Mouse (Mus musculus): ENCODE results near the gene Idua. TPM values are rescaled to one million over a fixed set of nuclear protein-coding genes. Genes with fewer than 3 reads are reported as not detected.

Idua gene
- polyA plus RNA-seq, 1 experiment from 2014 or later = 10.1 TPM

Other genes with a start within 250 kb of the Idua start
- gene Atp5k, start 225.9 kb upstream of the Idua start, polyA plus RNA-seq (2014; fragmentation: Nextera tagmentation; extraction: Ambion mirVana) = 419 and 473 TPM in 2 replicates
- 0.12 TPM in 1 of 2 replicates, not detected in the other for gene Mfsd7a, start 211.4 kb upstream of the Idua start, polyA plus RNA-seq (2014; fragmentation: Nextera tagmentation; extraction: Ambion mirVana)
- gene Pcgf3, start 199.1 kb upstream of the Idua start, polyA plus RNA-seq (2014; fragmentation: Nextera tagmentation; extraction: Ambion mirVana) = 17.6 and 19.6 TPM in 2 replicates
- not detected in 2 replicates for gene Cplx1, start 110.3 kb upstream of the Idua start, polyA plus RNA-seq (2014; fragmentation: Nextera tagmentation; extraction: Ambion mirVana)
- gene Gak, start 30.6 kb upstream of the Idua start, polyA plus RNA-seq (2014; fragmentation: Nextera tagmentation; extraction: Ambion mirVana) = 55.0 and 55.6 TPM in 2 replicates
- gene Tmem175, start 30.6 kb upstream of the Idua start, polyA plus RNA-seq (2014; fragmentation: Nextera tagmentation; extraction: Ambion mirVana) = 24.7 and 30.4 TPM in 2 replicates
- 5.8 and 8.8 TPM in 2 replicates for gene Dgkq, start 9.3 kb downstream of the Idua start, polyA plus RNA-seq (2014; fragmentation: Nextera tagmentation; extraction: Ambion mirVana)
- 11.6 and 14.4 TPM in 2 replicates for gene Slc26a1, start 15.2 kb downstream of the Idua start, polyA plus RNA-seq (2014; fragmentation: Nextera tagmentation; extraction: Ambion mirVana)
- 21.3 and 22.1 TPM in 2 replicates for gene Fgfrl1, start 32.1 kb downstream of the Idua start, polyA plus RNA-seq (2014; fragmentation: Nextera tagmentation; extraction: Ambion mirVana)
- 2.4 and 3.2 TPM in 2 replicates for gene Rnf212, start 114.7 kb downstream of the Idua start, polyA plus RNA-seq (2014; fragmentation: Nextera tagmentation; extraction: Ambion mirVana)
- gene Tmed11, start 135.0 kb downstream of the Idua start, polyA plus RNA-seq (2014; fragmentation: Nextera tagmentation; extraction: Ambion mirVana) = not detected in 2 replicates
- gene Vmn2r8, start 148.5 kb downstream of the Idua start, polyA plus RNA-seq (2014; fragmentation: Nextera tagmentation; extraction: Ambion mirVana) = not detected in 2 replicates
- not detected in 2 replicates for gene Vmn2r9, start 192.3 kb downstream of the Idua start, polyA plus RNA-seq (2014; fragmentation: Nextera tagmentation; extraction: Ambion mirVana)